Mouse (Mus musculus) c-Kit-positive CD71-positive TER-119-positive erythroid progenitor cells, embryonic 14.5 days (primary cell): ENCODE measurements at regions not wholly inside any gene's neighbourhood (a gene's known extent, or its start where the extent isn't known, plus 50 kb on each side); places are given as distances from the start of the nearest gene placed in this dataset.

ENCODE experiments used
- DNase-seq: peaks from one replicate; pipeline ENCODE4 v3.0.0-alpha.2; 2013; ENCODE audit warnings: low spot score

DNA sequence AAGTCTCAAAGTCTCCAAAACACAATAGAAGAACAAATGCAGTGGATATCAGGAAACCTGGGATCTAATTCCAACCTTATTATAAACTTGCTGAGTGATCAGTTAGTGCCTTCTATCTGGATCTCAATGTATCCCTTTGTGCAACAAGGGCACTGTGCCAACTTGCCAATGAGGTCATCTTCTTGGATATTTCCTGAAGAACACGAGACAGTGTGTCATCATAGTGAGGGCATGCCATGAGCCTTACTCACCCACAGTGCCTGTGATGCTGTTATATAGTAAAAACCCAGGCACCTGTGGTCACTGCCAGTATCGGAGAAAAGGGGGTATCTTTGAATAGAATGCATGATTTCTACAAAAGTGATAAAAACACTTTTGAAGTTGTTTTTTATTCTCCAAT is 60.2 kb upstream of the Cd34 start:
- DNase-seq, result no peak

GRCm38 (mm10) chr1:194879324-194880233 is 59.0 kb upstream of the Cd34 start:
- DNase-seq, result peak; percentile 84

DNA sequence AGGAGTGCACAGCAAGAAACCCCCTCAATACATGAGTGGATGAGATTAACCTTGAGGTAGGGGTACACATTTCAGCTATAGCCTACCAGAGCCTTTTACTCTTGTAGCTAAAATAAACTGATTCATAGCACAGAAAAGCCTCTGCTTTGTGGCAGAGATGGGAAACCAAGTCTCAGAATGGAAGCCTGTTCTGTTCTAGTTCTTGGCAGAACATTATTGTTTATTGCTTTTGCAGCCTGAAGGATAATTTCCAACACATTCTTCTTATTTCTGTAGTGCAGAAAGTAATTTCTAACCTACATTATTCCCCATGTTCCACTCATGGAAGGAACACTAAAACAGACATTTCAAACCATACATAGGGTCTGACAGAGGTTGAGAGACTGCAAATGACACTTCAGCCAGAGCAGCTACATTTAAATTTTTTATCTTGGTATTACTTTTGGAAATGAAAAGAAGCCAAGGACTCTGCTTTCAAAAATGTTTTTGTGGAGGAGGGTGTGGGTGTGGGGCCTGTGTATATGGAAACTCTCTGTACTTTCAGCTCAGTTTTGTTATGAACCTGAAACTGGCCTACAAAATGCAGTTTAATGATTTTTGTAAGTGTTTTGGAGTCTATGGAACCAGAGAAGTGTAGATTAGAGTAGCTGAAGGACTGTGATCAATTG is 56.9 kb upstream of the Cd34 start:
- no peak for DNase-seq

DNA sequence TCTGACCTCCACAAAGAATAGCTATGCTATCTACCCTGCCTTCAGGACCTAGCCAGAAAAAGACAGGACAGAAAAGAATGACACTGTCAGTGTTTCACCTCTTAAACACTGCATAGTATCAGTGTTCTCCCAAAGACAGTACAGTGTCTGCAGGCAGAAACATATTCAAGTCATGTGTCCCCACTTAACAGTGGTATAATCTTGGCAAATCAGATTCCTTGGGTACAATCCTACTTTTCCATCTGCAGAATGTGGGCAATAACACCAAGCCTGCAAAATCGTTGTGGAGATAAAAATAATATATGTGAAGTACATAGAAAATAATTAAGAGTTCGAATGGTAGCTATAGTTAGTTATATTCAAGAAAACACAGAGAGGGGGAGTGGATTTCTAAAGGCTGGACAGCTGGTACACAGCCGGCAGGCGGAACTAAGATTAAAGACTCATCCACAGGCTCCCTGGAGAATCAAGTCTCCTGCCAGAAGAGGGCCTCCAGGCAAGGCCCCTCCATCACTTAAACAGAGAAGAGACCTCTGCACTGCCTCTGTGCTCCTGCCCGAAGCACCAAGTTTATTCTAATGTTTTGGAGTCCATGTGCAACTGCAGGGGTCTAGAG is 53.4 kb upstream of the Cd34 start:
- DNase-seq, result no peak

DNA sequence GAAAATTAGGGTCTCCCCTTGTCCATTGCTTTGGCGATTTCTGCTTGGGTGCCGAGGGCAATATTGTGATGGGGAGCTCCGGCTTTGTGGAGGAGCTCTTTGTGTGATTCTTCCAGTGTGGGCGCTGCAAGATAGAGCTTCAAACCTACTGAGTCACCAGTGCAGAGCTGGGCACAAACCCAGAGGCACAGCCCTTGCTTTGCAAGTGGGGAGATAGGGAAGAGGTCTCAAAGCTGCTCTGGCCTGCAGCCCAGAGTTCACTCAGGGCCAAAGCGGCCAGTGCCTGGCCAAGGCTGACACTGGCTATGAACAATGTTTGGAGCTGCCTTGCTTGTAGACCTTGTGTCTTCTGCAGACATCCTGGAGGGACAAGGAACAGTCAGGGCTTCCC is 52.9 kb upstream of the Cd34 start:
- DNase-seq, result no peak
